Mouse (Mus musculus) yolk sac, embryonic 10.5 days (tissue): ENCODE results near the gene Ltbp3.

Experiments
- DNase-seq: peaks from one replicate; pipeline ENCODE4 v3.0.0-alpha.2; 2017; ENCODE audit warnings: low spot score

Gene Ltbp3

GRCm38 (mm10) chr19:5740320-5741317 is at the start of gene Ltbp3:
Ltbp3 (plus strand) TSS chr19:5740904.
- DNase-seq, result no peak

DNA sequence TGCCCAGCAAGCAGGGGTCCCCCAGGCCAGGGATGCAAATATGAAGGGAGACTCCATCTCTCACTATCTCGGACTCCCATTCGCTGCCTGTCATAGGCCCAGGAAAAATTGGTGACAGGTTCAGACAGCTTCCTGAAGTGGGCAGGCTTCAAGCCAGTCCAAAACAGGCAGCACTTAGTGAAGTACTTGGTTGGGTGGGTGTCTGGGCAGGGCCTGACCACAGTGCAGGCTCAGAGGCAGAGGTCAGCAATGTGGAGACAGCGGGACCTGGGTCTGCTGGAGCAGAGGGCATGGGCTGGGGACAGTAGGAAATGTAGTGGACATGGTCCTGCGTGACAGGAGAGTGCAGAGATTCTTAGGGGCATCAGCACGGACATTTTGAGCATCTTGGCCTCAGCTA is 49.1 kb upstream of the Ltbp3 start:
- DNase-seq, result no peak

DNA sequence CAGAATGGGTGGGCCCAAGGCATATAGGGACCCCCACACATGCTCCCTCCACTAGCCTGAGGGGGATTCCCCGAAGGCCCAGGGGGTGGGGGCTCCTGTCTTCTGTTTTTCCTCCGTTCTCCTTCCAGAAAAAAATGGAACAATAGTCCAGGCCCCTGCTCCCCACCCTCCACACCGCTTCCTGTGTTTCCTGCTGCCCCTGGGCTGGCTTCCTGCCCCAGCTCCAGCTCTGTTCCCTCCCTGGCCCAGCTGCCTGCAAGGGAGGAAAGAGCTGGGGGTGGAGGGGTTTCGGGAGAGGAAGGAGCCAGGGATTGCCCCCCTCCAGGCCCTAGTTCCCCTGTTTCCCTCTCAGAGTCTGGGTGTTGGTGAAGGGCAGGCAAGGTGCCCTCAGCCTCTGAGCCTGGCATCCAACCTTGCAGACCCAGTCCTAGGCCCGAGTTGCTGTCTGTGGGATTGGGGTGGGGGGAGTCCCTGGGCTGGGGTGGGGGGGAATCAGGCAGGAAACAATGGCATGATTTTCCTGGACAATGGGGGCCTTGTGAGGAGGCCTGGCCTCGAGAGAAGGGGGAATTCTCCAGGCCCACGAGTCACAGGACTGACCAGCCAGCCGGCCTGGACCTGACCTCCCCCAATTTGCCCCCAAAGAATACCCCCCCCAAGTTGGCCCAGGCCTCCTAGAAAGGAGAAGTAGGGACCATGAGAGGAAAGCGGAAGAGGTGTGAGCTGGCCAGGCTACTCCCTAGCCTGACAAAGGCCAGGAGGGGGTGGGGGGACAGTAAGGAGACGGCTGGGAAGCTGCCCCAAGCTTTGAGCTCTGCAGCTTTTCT is 48.4 kb upstream of the Ltbp3 start:
- DNase-seq, result no peak

- DNase-seq, result no peak
Observed at GRCm38 (mm10) chr19:5692913-5693396, 47.7 kb upstream of the Ltbp3 start.

DNA sequence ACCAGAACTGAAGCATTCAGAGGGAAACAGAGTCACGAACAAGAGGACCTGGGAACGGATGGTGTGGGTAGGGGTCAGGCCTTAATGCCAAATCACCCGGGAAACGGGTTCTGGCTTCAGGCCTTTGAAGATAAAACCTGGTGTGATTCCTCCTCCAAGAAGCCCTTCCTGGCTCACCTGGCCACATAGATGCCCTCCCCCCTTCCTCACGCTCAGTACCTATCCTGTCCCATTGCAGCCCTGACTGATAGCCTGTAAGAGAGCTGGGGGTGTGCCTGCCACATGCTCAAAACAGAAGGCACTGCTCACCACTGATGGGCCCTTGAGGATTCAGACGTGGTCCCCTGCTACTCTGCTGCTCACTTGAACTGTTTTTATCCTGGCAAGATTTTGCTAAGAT is 46.9 kb upstream of the Ltbp3 start:
- no peak for DNase-seq

DNA sequence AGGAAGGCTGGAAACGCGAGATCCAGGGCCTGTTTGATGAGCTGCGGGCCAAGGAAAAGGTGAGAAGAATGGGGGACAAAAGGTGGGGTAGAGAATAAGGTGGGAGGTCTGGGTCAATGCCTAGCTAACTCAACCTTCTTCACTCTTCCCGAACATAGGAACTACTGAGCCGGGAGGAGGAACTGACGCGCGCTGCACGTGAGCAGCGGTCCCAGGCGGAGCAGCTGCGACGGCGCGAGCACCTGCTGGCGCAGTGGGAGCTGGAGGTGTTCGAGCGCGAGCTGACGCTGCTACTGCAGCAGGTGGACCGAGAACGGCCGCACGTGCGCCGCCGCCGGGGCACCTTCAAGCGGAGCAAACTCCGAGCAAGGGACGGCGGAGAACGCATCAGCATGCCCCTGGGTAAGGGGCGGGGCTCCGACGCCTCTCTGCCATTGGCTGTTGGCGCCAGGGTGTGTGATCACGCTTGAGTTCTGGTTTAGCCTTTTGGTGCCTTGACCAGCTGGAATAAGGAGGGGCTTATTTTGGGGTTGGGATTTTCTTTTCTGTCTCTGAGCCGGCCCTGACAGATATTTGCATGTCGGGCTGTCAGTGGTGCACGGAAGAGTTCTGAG is 44.7 kb upstream of the Ltbp3 start:
- no peak for DNase-seq

GRCm38 (mm10) chr19:5704163-5704800 is 36.4 kb upstream of the Ltbp3 start, which contains the start of gene Kcnk7:
Kcnk7 (plus strand) TSS chr19:5704367.
- DNase-seq, result no peak

DNA sequence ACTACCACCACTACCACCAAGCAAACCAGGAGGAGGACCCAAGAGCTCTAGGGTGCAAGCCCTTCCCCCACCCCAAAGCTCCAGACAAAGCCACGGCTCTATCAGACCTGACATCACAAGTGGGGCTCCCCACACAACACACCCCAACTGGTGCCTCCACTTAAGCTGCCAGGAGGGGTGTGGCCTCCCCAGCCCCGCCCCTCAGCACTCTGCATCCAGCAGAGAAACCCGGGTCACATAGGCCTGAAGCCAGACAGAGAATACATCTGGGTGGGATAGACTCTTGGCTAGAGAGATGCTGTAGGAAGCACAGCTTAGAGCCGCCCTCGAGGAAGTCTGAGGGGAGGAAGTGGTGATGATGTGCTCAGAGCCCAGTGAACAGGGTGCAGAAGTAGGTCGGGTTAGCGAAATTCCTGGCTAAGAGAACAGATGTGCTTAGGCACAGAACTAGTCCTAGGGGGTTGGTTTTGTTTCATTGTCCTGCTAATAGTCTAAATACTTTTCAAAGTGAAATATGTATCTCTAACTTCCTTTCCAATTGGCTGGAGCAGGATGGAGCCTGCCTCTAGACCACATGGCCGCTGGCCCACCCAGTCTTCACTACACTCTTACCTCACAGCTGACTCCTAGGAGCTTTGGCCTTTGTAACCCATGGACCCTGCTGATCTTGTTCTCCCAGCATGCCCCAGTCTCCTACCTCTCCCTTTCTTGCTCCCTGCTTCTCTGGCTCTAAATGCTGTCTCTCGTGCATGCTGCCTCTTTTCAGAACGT is 35.7 kb upstream of the Ltbp3 start:
- DNase-seq, result no peak

- DNase-seq, result no peak
Observed at GRCm38 (mm10) chr19:5710068-5710467, 30.6 kb upstream of the Ltbp3 start.

- no peak for DNase-seq
Observed at GRCm38 (mm10) chr19:5710581-5710980, 30.1 kb upstream of the Ltbp3 start.

DNA sequence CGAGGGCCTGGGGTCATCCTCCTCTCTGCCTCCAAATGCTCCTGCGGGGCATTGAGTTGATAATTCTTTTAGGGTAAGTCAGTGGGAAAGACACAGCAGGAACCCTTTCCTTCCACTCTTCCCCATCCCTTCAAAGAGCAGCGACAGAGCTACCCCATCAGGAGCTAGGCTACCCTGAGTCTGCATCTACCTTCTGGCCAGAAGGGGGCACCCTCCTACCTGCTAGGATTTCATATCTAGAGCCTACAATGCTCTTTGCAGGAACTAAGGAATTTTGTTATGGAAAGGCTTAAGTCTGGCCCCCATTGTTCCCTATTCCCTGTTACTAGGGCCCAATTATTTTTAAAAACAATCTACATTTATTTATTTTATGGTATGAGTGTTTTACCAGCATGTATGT is 29.5 kb upstream of the Ltbp3 start:
- DNase-seq, result no peak

DNA sequence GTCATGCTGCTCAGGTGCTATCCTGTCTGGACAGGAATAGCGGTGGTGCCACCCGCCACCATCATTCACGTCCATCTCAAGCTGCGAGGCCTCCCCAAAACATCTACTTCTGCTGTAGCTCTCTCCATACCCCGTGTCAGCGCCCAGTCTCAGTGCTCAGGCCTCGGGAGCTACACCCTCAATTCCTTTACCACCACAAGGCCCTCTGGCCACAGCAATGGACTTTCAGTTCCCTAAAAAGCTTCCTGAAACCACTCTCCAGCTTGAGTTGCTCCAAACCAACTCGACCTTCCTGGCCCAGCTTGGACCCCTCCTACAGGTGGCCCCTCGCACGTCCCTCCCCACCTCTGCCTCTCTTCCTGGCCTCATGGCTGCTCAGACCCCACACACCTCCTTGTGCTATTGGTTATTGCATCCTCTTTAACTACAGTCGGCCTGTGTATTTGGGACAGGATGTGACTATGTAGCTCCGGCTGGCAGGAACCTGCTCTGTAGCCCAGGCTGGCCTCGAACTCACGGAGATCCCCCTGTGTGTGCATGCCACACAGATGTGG is 28.7 kb upstream of the Ltbp3 start:
- DNase-seq, result no peak

DNA sequence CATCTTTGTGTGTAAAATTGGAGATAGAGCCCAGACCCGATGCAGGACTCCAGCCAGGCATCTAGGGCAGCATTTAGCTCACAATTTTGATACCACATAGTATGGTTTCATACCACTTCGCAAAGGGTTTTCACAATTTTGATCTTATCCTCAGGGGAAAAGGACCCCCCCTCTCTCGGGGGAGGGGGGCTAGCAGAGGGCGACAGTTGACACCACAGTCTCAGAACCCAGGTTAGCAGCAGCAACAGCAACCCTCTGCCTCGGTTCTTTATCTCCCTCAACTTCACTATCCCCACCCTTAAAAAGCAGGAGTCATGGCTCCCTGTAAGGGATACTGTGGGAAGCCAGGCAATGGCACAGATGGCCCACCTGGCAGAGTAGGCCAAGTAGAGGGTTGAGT is 27.4 kb upstream of the Ltbp3 start:
- no peak for DNase-seq

DNA sequence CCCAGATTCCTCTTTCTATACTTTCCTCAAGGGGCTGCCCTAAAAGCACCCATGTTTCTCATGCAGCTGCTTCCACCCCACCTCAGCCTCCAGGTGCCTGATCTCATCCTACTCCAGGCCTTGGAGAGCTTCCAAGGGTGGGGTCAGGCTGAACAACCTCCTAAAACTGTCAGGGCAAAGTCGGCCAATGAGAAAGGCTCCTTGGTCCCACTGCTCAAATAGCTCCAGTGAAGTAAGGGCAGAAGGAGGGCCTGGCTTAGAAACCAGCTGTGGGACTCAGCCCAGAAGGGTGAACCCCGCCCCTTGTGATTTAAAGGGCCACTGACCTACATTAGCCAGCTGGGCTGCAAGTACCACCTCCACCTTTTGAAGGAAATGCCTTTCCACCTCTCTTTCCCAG is 27.0 kb upstream of the Ltbp3 start:
- peak; percentile 36 for DNase-seq

- DNase-seq, result no peak
Observed at GRCm38 (mm10) chr19:5715793-5716688, 24.7 kb upstream of the Ltbp3 start.

GRCm38 (mm10) chr19:5716955-5717354 is 23.7 kb upstream of the Ltbp3 start:
- DNase-seq, result no peak

GRCm38 (mm10) chr19:5721233-5721632 is 19.5 kb upstream of the Ltbp3 start:
- DNase-seq, result no peak

- DNase-seq, result no peak
Observed at GRCm38 (mm10) chr19:5722848-5723425, 17.8 kb upstream of the Ltbp3 start.

GRCm38 (mm10) chr19:5723934-5724548 is 16.7 kb upstream of the Ltbp3 start:
- no peak for DNase-seq
